Mouse (Mus musculus): ENCODE results near the gene Sort1. TPM values are rescaled to one million over a fixed set of nuclear protein-coding genes. Genes with fewer than 3 reads are reported as not detected.
"Not testable (repeated sequence)": the region's sequence is repeated elsewhere in the genome, so short reads cannot be mapped to it uniquely, and the experiment has no call there.

Gene Sort1
- total RNA-seq (2021): 100 to 1,000 TPM; 360 to 361 TPM
- long read RNA-seq, experiment 1, full-length matches to known transcripts: 59 of 177 reads
- long read RNA-seq, experiment 1, partial matches to known transcripts: 69 of 177 reads
- long read RNA-seq, experiment 1, other reads (novel, unspliced or antisense): 49 of 177 reads
- long read RNA-seq, experiment 2, full-length matches to known transcripts: 89 of 279 reads
- long read RNA-seq, experiment 2, partial matches to known transcripts: 111 of 279 reads
- long read RNA-seq, experiment 2, other reads (novel, unspliced or antisense): 79 of 279 reads

DNA sequence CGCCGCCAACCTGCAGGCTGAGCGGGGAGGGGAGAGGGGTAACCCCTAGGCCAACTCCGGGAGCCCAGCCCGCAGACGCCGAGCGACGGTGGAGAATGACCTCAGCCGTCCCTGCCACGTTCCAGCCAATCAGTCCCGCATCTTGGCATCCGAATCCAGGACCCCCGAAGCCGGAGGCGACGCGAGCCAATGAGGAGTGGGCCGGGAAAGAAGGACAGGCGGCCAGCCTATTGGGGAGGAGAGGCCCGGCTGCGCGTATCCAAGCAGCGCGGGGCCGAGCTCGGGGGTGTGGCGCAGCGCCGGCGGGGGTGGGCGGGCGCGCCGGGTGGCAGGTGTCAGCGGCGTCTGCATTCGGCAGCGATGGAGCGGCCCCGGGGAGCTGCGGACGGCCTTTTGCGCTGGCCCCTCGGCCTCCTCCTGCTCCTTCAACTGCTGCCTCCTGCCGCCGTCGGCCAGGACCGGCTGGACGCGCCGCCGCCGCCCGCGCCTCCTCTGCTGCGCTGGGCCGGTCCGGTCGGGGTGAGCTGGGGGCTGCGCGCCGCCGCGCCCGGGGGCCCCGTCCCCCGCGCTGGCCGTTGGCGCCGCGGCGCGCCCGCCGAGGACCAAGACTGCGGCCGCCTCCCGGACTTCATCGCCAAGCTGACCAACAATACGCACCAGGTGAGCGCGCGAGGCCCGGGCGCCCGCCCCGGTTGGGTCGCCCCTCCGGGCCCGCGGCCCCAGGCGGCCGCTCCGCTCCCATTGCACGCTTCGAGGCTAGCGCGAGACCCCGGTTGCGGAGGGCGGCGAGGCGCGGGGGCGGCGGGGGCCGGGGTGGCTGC, at the start of gene Sort1:
TSS of gene Sort1 (plus strand) at position 302 of the 821 bp plus-strand sequence.
- no peak for TF ChIP-seq CTCF (conservative IDR thresholded peaks at IDR 0.05)
- peak; percentile 89 to 94 for DNase-seq (ENCODE audit: low spot score in 2 of 2)
- Histone ChIP-seq H3K4me3 (peak within 1 kb of the TSS; percentile 71), H3K27ac (peak within 1 kb of the TSS; percentile 92)

DNA sequence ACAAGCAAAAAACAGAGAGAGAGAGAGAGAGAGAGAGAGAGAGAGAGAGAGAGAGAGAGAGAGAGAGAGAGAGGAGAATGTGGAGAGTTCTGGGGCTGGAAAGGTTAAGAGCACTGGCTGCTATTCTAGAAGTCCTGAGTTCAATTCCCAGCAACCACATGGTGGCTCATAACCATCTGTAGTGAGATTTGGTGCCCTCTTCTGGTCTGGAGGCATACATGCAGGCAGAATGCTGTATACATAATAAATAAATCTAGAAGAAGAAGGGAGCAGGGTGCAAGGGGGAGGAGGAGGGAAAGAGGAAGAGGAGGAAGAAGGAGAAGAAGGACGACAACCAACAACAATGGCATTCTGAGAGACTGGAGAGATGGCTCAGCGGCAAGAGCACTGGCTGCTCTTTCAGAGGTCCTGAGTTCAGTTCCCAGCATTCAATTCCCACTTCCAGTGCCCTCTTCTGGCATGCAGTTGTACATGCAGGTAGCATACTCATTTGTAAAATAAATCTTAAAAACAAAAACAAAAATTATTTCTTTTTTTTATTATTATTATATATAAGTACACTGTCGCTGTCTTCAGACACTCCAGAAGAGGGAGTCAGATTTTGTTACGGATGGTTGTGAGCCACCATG, 46.3 kb upstream of the Sort1 start:
- not testable (repeated sequence) for DNase-seq (ENCODE audit: low spot score in 2 of 2); H3K4me3 ChIP-seq; H3K27ac ChIP-seq
- peak; percentile 41 for TF ChIP-seq CTCF (conservative IDR thresholded peaks at IDR 0.05)

DNA sequence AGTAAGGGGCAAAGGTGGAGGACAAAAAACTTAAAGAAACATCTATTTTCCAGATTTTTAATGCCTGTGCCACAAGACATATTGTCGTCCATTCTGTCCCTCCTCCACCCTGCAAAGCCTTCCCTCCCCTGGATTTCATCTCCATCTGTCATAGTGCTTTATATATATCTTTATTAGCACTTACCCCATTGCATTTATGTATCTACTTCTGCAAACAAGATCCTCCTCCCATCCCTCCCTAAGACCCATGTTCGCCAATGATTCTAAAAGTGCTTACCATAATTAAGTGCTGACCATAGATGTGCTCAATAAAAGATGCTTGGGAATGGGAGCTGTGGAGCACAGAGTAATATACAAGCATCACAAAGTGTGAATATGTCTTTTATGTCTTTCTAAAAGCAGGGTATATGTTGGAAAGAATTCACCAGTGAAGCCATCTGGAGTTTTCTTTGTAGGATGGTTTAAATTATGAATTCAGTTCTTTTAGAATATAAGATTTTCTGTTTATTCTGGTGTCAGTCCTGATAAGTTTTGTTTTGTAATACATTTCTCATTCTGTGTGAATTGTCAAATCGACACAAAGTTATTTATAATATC, 42.5 kb upstream of the Sort1 start:
- H3K4me3 ChIP-seq: no peak overlapping the region
- no peak overlapping the region for H3K27ac ChIP-seq
- DNase-seq (ENCODE audit: low spot score in 2 of 2): no peak
- TF ChIP-seq CTCF (conservative IDR thresholded peaks at IDR 0.05): no peak

- Histone ChIP-seq H3K27ac (no peak overlapping the region), H3K4me3 (no peak overlapping the region)
- no peak for TF ChIP-seq CTCF (conservative IDR thresholded peaks at IDR 0.05)
- DNase-seq (ENCODE audit: low spot score in 2 of 2): no peak
Observed at GRCm38 (mm10) chr3:108246857-108247256, 37.0 kb upstream of the Sort1 start.

DNA sequence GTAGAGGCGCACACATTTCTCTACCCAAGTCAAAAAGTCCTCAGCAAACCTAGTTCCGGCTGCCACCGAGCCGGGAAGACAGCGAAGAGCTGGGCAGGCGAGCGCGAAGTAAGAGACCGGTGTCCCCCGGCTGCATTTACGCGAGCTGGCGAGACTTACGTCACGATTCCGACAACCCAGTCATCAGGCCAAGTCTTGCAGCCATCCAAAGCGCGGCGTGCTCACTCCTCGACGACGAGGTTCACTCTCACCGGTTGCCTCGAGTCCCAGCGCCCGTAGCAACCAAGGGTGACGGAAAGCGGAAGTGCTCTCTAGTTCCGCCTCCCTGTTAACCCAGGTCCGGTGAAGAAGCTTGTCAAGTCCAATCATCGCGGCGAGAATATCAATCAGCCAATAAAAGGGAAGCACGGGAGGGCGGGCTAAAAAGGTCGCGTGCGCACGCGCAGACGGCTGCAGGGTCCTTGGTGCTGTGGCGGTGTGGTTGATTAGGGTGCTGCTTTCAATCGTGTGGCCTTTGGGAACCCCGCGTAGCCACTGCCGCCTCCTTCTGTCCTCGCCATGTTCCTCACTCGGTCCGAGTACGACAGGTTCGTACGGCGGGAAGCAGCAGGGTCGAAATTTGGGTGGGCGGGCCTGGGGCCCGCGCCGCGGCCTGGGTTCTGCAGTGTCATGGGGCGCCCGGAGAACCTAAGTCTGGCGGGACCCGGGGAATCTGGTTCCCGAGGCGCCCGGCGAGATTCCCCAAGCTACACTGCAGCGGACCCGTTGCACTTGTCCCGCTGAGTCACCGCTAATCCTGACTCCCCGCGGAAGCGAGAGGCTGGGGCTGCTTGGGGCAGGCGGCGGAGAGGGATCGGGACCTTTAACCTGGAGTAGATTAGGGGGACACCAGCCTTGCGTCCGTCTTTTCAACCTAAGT, 26.9 kb upstream of the Sort1 start, which contains the start of gene Psma5:
TSS of gene Psma5 (plus strand) at position 208 of the 919 bp plus-strand sequence.
- DNase-seq (ENCODE audit: low spot score in 2 of 2): peak; percentile 92 to 97
- no peak for TF ChIP-seq CTCF (conservative IDR thresholded peaks at IDR 0.05)
- Histone ChIP-seq H3K27ac (peak within 1 kb of the TSS; percentile 87), H3K4me3 (peak within 1 kb of the TSS; percentile 99)

GRCm38 (mm10) chr3:108257831-108258500, 25.9 kb upstream of the Sort1 start:
- peak overlapping the region; percentile 87 for H3K27ac ChIP-seq
- TF ChIP-seq CTCF (conservative IDR thresholded peaks at IDR 0.05): no peak
- no peak for DNase-seq (ENCODE audit: low spot score in 2 of 2)
- H3K4me3 ChIP-seq: peak overlapping the region; percentile 99

GRCm38 (mm10) chr3:108259319-108259718, 24.6 kb upstream of the Sort1 start:
- H3K4me3 ChIP-seq: no peak overlapping the region
- DNase-seq (ENCODE audit: low spot score in 2 of 2): no peak
- H3K27ac ChIP-seq: no peak overlapping the region
- TF ChIP-seq CTCF (conservative IDR thresholded peaks at IDR 0.05): no peak

DNA sequence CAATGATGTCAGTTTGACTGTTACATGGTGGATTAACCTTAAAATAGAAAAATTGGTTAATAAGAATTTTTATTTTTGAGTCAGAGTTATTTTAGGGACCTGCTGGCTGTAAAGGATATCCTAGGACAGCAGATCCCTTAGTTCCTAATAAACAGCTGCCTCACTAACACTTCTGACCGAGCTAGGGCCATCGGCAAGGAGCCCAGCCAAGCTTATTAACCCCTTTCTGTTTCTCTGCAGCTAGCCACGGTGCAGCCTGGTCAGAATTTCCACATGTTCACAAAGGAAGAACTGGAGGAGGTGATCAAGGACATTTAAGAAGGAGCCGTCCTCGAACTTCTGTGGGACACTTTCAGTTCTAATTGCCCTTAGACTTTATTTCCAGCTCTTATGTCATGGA, 4.4 kb upstream of the Sort1 start:
- H3K4me3 ChIP-seq; H3K27ac ChIP-seq; DNase-seq (ENCODE audit: low spot score in 2 of 2): not testable (repeated sequence)

GRCm38 (mm10) chr3:108282401-108283240, 1.3 kb upstream of the Sort1 start:
- H3K27ac ChIP-seq: peak overlapping the region; percentile 92
- H3K4me3 ChIP-seq: peak overlapping the region; percentile 71
- DNase-seq (ENCODE audit: low spot score in 2 of 2): peak in 1 of 2 experiments; percentile 55
- peak; percentile 85 for TF ChIP-seq CTCF (conservative IDR thresholded peaks at IDR 0.05)

DNA sequence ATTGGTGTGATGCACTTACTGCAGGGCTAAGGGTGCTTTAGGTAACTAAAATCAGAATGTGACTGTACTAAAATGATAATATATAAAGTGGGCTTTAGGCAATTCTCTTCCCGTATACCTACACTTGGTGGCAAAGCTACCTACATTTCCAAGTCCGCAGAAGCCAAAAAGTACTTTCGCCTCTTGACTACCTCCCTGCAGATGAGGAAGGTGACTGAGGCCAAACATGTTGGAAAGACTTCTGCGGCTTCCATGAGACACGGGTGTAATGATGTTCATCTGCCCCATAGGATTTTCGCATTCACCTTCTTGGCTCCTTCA, 681 bp upstream of the Sort1 start:
- no peak for TF ChIP-seq CTCF (conservative IDR thresholded peaks at IDR 0.05)
- no peak for DNase-seq (ENCODE audit: low spot score in 2 of 2)
- Histone ChIP-seq H3K4me3 (peak overlapping the region; percentile 71), H3K27ac (peak overlapping the region; percentile 92)
